Mouse (Mus musculus) kidney, postnatal 0 days (tissue): Measurements from ENCODE around the gene Caly. TPM values are rescaled to one million over a fixed set of nuclear protein-coding genes. Genes with fewer than 3 reads are reported as not detected.
A peak's percentile ranks its signal among the peaks of the same experiment; 100 is the strongest.

Source experiments
- ATAC-seq: fragments of 200-750 bp; cut with Nextera tagmentation; replicated peaks from 2 replicates; pipeline ENCODE4 v1.8.0; 2017; ENCODE audit warnings: low read depth, moderate number of reproducible peaks, moderate TSS enrichment, moderate library complexity; ENCODE audit not compliant: low FRiP score
- DNase-seq: peaks from one replicate; pipeline ENCODE4 v3.0.0-alpha.2; 2016; ENCODE audit warnings: low spot score
- H3K27ac ChIP-seq: fragments of 300-500 bp; sonication (generic); 2 replicates; pipeline ENCODE4 v1.5.1; 2014; ENCODE audit warnings: mild to moderate bottlenecking
- H3K27me3 ChIP-seq: fragments of 300-500 bp; sonication (generic); 2 replicates; pipeline ENCODE4 v1.6.1; 2014; ENCODE audit warnings: low read length, mixed read lengths; ENCODE audit not compliant: insufficient read depth
- H3K36me3 ChIP-seq: fragments of 300-500 bp; sonication (generic); 2 replicates; pipeline ENCODE4 v1.6.1; 2014; ENCODE audit warnings: low read length, mixed read lengths; ENCODE audit not compliant: insufficient read depth
- H3K4me1 ChIP-seq: fragments of 300-500 bp; sonication (generic); replicated peaks from 2 replicates; pipeline ENCODE4 v1.6.1; 2014; ENCODE audit warnings: antibody characterized with exemption, low read length, mixed read lengths; ENCODE audit not compliant: insufficient read depth
- H3K4me2 ChIP-seq: fragments of 300-500 bp; sonication (generic); 2 replicates; pipeline ENCODE4 v1.6.1; 2014; ENCODE audit warnings: mild to moderate bottlenecking, low read length, moderate library complexity, mixed read lengths
- H3K4me3 ChIP-seq: fragments of 300-500 bp; sonication (generic); replicated peaks from 2 replicates; pipeline ENCODE4 v1.5.1; 2014; ENCODE audit warnings: low read depth, low read length
- H3K9ac ChIP-seq: fragments of 300-500 bp; sonication (generic); 2 replicates; pipeline ENCODE4 v1.6.1; 2014; ENCODE audit warnings: low read depth, low read length
- H3K9me3 ChIP-seq: fragments of 300-500 bp; sonication (generic); replicated peaks from 2 replicates; pipeline ENCODE4 v1.6.1; 2016; ENCODE audit warnings: low read length, inconsistent platforms, mixed read lengths
- CTCF ChIP-seq: IDR thresholded peaks from 2 replicates; pipeline ENCODE4 v1.5.1; 2016; ENCODE audit warnings: antibody characterized with exemption, low read depth, mild to moderate bottlenecking, moderate library complexity
- WGBS: fragments of 180-500 bp; shearing (Covaris S2); extraction: QIAGEN DNeasy Blood & Tissue Kit; methylation state at CpG from one replicate; pipeline ENCODE4 v1.1.7; 2014; 5-methylcytosine and 5-hydroxymethylcytosine counted together
- polyA plus RNA-seq: library from polyadenylated mRNA; unstranded; fragments of >200 nt; fragmentation: Nextera tagmentation; extraction: Ambion mirVana; gene quantifications from 2 replicates; pipeline ENCODE4 v1.2.1, GENCODE M21; 2015

The Caly gene
- polyA plus RNA-seq, 1 experiment from 2014 or later, result 1.1 TPM

DNA sequence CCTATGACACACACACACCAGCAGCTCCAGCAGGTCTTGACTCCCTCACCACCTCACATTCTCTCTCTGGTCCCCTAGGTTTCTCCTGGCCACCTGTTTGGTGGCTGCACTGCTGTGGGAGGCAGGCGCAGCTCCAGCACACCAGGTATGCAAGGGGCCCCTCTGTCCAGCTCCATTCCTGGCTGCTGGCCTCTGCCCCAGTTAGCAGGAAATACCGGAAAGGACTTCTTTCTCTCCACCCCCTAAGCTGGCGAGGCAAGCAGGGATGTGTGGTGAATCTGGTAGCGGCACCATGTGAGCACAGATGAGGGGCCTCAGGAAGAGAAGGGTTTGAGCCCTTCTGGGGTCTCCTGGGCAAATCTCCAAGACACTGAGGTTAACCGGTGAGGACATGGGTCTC lies 12.6 kb upstream of the Caly start:
- 35% methylated on average over 5 of the region's 5 CpGs for WGBS
- TF ChIP-seq CTCF, result no peak

DNA sequence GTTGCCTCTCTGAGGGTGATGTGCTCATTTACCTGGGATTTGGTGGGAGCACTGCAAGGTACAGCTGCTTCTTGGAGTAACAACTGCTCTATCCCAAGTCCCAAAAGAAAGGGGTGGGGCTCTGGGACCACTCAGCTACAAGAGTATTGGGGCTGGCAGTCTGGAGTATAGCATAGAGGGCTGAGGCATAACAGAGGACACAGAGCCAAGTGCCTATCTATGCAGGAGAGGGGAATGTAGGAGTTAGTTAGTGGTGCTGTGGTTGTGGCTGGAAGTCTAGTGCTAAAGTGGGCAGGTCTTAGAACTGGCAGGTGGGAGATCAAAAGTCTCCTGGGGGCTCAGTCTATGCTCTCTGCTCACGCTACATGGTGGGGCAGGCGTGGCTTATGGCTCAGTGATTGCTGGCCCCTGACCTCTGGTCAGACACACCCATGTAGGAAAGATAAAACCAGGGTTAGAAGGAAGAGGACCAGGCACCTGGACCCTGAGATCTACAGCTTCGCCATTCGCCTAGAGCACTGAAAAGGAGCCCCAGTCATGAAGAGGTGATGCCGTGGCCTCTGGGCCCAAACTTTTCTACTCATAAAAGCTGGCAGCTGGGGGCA lies 10.7 kb upstream of the Caly start, which contains the start of gene Prap1:
Gene Prap1 (plus strand): TSS at position 472 of the 605 bp plus-strand sequence.
- no peak within 1 kb of the TSS for H3K4me3 ChIP-seq
- H3K4me1 ChIP-seq, result no peaks in the 10 kb centered on the region
- H3K36me3 ChIP-seq, result no peaks in the 10 kb centered on the region
- no peak for TF ChIP-seq CTCF
- H3K4me2 ChIP-seq, result no peak within 1 kb of the TSS
- WGBS, result 65% methylated on average over 5 of the region's 5 CpGs
- ATAC-seq (no peak), DNase-seq (no peak)
- no peaks in the 10 kb centered on the region for H3K27me3 ChIP-seq
- H3K27ac ChIP-seq, result no peak within 1 kb of the TSS
- H3K9ac ChIP-seq, result no peak within 1 kb of the TSS
- H3K9me3 ChIP-seq, result no peaks in the 10 kb centered on the region

More for the DNA sequence above, 12.6 kb upstream of the Caly start:
- Histone ChIP-seq H3K4me2 (no peak overlapping the region), H3K27ac (peak overlapping the region; percentile 51; the same call in 1 of the 2 replicates), H3K9ac (no peak overlapping the region), H3K36me3 (no peaks in the 10 kb centered on the region), H3K4me3 (no peak overlapping the region), H3K9me3 (no peaks in the 10 kb centered on the region), H3K27me3 (no peaks in the 10 kb centered on the region), H3K4me1 (no peaks in the 10 kb centered on the region)
- DNase-seq, result peak; percentile 7
- ATAC-seq, result peak; percentile 67; the same call in 1 of the 2 replicates

DNA sequence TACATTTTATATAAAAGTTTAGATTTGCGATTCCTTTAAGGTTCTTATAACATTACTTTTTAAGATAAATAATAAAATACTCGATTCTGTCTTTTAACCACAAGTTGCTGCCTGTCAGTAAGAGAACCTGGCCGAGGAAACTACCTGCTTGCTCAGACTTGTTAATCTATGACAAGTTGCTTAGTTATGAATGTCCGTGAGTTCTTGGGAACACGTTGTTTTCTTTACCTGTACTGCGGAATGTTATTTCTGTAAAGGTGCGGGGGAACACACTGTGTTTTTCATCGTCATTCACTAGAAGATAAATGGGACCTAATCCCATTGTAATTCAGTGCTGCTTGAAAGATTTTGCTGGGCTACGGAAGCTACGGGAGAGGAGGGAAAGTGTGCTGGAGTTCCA lies 8.3 kb upstream of the Caly start:
- 70% methylated on average over 10 of the region's 10 CpGs for whole genome bisulfite sequencing
- H3K4me3 ChIP-seq, result no peak overlapping the region
- no peak overlapping the region for H3K4me2 ChIP-seq
- no peaks in the 10 kb centered on the region for H3K27me3 ChIP-seq
- H3K36me3 ChIP-seq, result no peaks in the 10 kb centered on the region
- H3K27ac ChIP-seq, result no peak overlapping the region
- no peak overlapping the region for H3K9ac ChIP-seq
- no peaks in the 10 kb centered on the region for H3K4me1 ChIP-seq
- DNase-seq (no peak), ATAC-seq (no peak)
- H3K9me3 ChIP-seq, result no peaks in the 10 kb centered on the region
- TF ChIP-seq CTCF, result no peak

DNA sequence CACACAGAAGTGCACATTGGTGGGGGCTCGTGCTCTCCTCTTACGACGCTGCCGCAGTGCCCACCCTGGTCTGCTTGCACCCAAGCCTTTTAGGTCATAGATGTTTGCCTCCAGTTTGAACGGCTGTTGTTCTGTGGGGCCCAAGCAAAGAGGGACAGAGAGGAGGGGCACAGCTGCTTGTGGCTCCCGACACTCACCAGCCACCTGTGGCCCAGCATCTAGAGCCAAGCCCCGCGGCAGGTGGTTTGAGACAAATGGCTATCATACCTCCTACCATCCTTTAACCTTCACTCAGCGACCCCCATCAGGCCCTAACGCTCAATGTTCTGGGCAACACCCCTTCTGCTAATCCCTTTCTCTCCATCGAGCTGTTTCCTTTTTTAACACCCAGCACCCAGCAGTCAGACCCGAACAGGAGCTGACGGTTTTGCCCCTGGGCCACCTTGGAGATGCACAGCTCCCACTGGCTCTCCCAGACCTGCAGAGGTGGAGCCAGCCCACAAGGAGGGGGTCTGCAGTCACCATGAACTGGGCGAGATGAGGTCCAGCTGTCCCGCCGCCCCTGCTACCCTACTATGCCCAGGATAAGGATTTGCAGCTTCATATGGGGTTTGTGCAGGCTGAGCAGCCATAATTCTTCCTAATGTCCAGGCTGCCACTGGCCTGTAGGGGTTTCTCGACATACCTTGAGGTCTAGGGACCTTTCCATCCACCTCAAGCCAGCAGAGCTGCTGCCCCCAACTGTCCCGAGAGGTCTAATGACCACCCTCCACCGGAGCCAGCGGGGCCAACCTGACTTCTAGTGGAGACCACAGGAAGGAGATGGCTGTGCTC lies 723 bp downstream of the Caly start:
- DNase-seq (no peak), ATAC-seq (no peak)
- no peaks in the 10 kb centered on the region for H3K9me3 ChIP-seq
- H3K27me3 ChIP-seq, result peaks cover 32% of the 10 kb centered on the region
- no peak overlapping the region for H3K9ac ChIP-seq
- no peaks in the 10 kb centered on the region for H3K36me3 ChIP-seq
- no peaks in the 10 kb centered on the region for H3K4me1 ChIP-seq
- H3K4me3 ChIP-seq, result no peak overlapping the region
- TF ChIP-seq CTCF, result no peak
- no peak overlapping the region for H3K27ac ChIP-seq
- 11% methylated on average over 20 of the region's 20 CpGs for WGBS
- H3K4me2 ChIP-seq, result no peak overlapping the region

DNA sequence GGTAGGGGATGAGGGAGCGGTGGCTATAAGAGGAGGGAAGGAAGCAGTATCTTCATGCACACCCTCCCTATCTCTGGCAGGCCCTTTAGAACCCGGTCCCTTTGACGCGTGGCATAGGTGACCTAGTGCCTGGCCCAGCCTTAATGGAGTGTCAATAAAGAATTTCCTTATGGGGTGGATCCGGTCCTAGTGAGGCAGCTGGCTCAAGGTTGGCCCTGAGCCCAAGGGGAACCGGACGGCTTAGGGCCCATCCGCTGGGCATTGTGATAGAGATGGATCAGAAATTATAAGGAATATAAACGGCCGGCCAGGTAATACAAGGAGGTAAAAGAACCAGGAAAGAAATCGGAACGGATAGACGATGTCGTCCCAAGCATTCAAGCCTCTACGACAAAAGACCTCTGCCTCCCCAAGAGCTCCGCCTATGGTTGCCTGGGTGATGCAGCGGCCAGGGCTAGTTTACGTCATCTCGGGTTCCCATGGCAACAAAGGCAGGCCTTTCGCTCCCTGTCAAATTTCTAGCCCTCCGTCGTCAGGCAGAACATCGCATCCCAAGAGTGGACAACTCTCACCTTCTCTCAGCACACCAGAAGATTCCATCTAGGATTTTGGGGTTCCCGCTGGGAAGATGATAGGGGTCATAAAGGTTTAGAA lies 1.7 kb downstream of the Caly start:
- Histone ChIP-seq H3K27ac (no peak overlapping the region), H3K36me3 (no peaks in the 10 kb centered on the region), H3K9me3 (no peaks in the 10 kb centered on the region), H3K4me2 (peak overlapping the region; percentile 37), H3K4me3 (0 out of 2 replicates have a peak overlapping the region, but pooled peaks have one; percentile 7), H3K27me3 (peaks cover 32% of the 10 kb centered on the region), H3K4me1 (no peaks in the 10 kb centered on the region), H3K9ac (no peak overlapping the region)
- no peak for TF ChIP-seq CTCF
- 3% methylated on average over 24 of the region's 24 CpGs for WGBS
- DNase-seq, result peak; percentile 84
- no peak; the same call in 1 of the 2 replicates for ATAC-seq

DNA sequence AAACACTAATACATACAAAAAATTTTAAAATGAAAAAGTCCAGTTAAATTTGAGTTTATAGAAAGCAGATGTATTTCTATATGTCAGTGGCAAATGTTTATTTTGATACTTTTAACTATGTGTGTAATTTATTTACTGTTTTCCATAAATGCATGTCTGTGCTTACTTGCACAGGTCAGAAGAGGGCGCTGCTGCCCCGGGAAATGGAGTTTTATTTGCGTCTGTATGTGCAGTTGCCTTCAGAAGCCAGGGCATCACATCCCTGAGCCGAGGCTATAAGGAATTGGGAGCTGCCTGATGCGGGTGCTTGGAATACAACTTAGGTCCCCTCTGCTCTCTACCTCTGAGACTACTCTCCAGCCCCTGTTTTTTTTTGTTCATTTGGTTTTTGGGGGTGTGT lies 3.6 kb downstream of the Caly start:
- ATAC-seq, result no peak
- TF ChIP-seq CTCF, result peak; percentile 86
- DNase-seq, result peak; percentile 78
- Histone ChIP-seq H3K36me3 (no peaks in the 10 kb centered on the region), H3K9ac (no peak overlapping the region), H3K27me3 (peaks cover 32% of the 10 kb centered on the region), H3K4me2 (no peak overlapping the region), H3K9me3 (no peaks in the 10 kb centered on the region), H3K4me1 (no peaks in the 10 kb centered on the region), H3K27ac (no peak overlapping the region), H3K4me3 (no peak overlapping the region)
- 5% methylated on average over 5 of the region's 5 CpGs for WGBS
